Mouse (Mus musculus) B cell, adult 2 months (primary cell): ENCODE measurements around the gene Rd3l.

Experiments
- DNase-seq, 2 experiments: peaks; one replicate each; pipeline ENCODE4 v3.0.0; 2022

Rd3l gene

DNA sequence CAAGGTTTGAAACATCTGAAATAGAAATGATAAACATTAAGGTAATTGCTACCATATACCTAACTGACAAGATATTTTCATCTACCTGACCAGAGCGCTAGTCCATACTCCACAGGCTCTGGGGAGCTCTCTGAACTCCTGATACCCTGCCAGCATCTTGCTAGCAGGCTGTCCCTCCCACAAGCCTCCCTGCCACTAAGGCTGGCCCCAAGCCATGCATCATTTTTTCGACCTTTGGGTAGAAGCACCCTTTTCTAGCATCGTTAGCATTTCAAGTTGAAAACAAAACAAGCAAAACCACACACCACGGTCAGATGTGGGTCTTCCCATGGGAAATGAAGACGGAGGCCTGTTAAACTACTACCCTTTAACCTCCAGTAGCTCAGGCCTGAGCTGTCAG, 17.8 kb downstream of the Rd3l start:
- no peak for DNase-seq

GRCm38 (mm10) chr12:111958101-111958865, 22.8 kb downstream of the Rd3l start:
- DNase-seq: peak; percentile 74 to 77

GRCm38 (mm10) chr12:111956173-111956572, 24.9 kb downstream of the Rd3l start:
- no peak for DNase-seq

DNA sequence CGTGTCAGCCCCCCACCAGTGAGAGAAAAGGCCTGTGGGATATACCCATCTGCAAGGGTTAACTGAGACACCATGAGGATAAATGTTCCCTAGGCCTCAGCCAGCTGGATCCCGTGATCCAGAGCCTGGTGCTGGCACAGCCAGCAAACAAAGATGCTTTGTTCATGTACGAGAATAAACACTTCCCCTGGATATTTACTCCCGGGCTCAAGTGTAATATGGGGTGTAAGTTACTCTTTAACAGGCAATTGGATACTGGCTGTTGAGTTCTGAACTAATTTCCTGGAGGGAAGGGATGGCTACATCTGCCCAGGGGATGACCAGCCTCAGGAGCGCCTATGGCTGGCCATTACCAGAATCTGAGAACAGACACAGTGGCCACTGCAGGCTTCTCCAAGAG, 29.4 kb downstream of the Rd3l start:
- no peak for DNase-seq

- no peak for DNase-seq
Observed at GRCm38 (mm10) chr12:111950486-111950885, 30.6 kb downstream of the Rd3l start.

GRCm38 (mm10) chr12:111946716-111947115, 34.4 kb downstream of the Rd3l start:
- DNase-seq: peak; percentile 78 to 82

GRCm38 (mm10) chr12:111945765-111946655, 35.1 kb downstream of the Rd3l start:
- peak; percentile 27 to 28 for DNase-seq

- DNase-seq: no peak
Observed at GRCm38 (mm10) chr12:111945115-111945514, 36.0 kb downstream of the Rd3l start.

- peak; percentile 32 to 40 for DNase-seq
Observed at GRCm38 (mm10) chr12:111944065-111944987, 36.8 kb downstream of the Rd3l start.

- DNase-seq: no peak
Observed at GRCm38 (mm10) chr12:111943421-111944064, 37.6 kb downstream of the Rd3l start.

DNA sequence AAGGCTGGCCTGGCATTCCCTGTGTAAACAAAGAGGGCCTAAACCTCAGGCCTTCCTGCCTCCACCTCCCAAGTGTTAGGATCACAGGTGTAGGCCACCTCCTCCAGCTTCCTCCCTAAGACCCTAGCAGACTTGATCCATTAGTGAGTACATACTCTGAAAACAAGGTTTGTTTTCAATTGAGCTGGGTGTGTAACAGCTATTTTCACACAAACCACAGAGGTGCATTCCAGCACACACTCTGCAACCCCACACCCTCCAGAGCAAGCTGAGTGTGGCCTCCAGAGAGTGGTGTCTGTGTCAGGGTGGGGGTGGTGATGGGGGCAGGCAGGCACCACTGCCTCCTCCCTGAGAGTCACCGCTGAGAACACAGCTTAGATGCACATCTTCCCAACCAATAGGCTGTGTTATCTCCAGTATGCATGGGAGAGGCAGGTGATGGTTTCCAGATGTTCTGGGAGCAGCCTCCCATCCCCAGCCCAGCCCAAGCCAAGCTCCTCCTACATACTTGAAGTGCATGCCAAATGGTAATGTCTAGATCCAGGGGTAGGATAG, 42.4 kb downstream of the Rd3l start:
- DNase-seq: no peak

DNA sequence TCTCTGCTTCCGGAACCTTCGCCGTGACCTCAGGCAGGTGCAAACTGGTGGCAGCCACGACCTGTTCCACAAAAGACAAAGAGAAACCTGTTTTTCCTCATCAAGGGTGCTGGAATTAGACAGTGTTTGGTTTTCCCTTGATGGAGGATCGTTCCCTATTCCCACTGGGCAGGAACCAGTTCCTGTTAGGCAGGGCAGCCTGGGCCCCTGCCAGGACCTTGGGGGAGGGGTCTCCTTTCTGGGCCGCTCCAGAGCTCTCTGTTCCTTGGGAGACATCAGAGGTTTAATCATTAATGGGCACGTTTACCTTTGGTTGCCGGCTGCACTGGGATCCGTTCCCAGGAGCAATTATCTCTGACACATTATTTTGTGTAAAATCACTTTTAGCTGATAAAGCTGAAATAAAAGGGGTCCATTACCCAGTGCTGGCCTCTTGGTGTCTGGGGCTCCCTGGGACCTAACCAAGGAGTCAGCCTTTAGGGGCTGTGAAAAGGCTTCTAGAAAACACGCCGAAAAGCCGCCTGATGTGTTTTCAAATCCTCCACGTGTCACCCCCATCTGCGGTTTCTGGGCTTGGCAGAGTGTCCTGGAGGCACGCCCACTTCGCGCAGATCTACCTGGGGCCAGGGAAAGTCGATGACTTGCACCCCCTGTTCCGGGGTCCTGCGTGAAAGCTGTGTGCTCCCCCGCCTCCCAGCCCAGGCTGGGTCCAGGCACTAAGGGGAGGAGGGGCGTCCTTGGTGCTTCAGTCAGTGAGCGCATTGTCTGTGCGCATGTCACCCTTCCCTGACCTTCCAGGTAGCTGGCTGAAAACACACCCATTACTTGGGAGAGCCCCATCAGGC, 44.2 kb downstream of the Rd3l start:
- no peak for DNase-seq

- DNase-seq: no peak
Observed at GRCm38 (mm10) chr12:111933971-111934370, 47.1 kb downstream of the Rd3l start.

DNA sequence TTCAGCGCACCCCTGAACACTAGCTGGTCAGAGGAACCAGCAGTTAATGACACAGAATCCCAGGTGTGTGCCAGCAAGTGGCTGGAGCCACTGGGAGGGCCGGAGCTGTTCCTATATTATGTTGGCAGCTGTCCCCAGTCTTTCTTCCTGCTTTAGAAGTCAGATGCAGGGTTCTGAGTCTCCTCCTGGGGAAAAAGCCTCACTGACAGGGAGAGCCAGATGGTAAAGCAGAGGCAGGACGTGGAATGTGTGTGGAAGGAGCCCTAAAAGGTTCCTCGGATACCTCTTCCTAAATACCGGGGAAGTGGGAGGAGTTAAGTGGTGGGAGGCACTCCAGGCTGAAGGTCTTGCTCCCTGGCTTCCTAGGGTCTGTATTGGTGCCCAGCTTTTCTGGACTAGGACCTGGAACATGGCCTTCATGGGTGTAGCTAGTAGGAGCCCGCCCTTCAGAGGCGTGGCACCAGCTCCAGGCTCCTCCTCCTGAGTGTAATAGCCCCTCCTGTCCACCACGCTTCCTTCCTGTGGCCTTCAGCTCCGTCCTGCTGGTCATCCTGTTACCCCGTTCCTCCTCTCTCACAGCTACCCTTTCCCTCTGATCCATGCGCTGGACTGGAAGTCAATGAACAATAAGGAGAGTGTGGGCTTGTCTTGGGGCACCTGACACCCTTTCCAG, 47.9 kb downstream of the Rd3l start:
- no peak for DNase-seq

- no peak for DNase-seq
Observed at GRCm38 (mm10) chr12:111932513-111932912, 48.6 kb downstream of the Rd3l start.

DNA sequence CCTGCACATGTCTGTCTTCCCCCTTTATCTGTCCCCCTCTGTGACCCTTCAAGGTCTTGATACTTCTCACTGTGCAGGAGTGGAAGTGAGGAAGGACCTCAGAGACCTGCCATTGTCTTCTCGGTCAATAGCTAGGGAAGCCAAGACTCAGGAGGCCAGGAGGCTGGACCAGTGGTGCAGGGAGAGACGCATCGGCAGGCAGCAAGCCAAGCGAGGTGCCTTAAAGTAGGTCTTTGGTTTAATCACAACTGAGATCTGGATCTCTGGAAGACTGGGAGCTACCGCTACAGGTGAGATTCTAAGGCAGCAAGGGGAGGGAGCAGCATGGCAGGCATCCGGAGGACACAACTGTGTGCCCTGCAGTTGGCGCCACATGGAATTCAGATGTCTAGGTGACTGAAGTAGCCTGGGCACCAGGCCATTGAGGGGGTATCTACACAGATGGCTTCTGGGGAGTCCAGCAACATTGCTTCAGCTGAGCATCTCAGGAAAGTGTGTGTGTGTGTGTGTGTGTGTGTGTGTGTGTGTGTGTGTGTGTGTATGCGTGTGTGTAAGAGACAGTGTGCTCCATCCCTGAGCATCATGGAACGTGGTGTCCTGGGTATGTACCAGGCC, 49.6 kb downstream of the Rd3l start:
- no peak for DNase-seq
